Mouse (Mus musculus) kidney, adult 2 months (tissue): ENCODE results near the gene Ccdc113. TPM values are rescaled to one million over a fixed set of nuclear protein-coding genes. Genes with fewer than 3 reads are reported as not detected.
A peak's percentile ranks its signal among the peaks of the same experiment; 100 is the strongest.

Experiments
- DNase-seq: peaks from one replicate; pipeline ENCODE4 v3.0.0; 2021
- H3K27ac ChIP-seq: fragments of 200-500 bp; 2 replicates; pipeline ENCODE4 v1.5.1; 2012; ENCODE audit warnings: low read depth, low read length, control low read depth, inconsistent platforms; ENCODE audit not compliant: insufficient read depth
- H3K27me3 ChIP-seq: fragments of 200-500 bp; replicated peaks from 2 replicates; pipeline ENCODE4 v1.6.1; 2012; ENCODE audit warnings: mild to moderate bottlenecking, moderate library complexity, low read length, inconsistent platforms; ENCODE audit not compliant: control insufficient read depth, insufficient read depth
- H3K36me3 ChIP-seq: fragments of 200-500 bp; 2 replicates; pipeline ENCODE4 v1.6.1; 2012; ENCODE audit warnings: mild to moderate bottlenecking, moderate library complexity, low read length, inconsistent platforms; ENCODE audit not compliant: control insufficient read depth, insufficient read depth
- H3K4me1 ChIP-seq: fragments of 200-500 bp; 2 replicates; pipeline ENCODE4 v1.6.1; 2011; ENCODE audit warnings: low read length; ENCODE audit not compliant: control insufficient read depth, insufficient read depth
- H3K4me3 ChIP-seq: fragments of 200-500 bp; 2 replicates; pipeline ENCODE4 v1.5.1; 2011; ENCODE audit warnings: mild to moderate bottlenecking, low read depth, low read length, control low read depth; ENCODE audit not compliant: insufficient read depth
- CTCF ChIP-seq: fragments of 200-500 bp; conservative IDR thresholded peaks from 2 replicates; pipeline ENCODE4 v1.5.1; 2011; ENCODE audit warnings: low read depth, mild to moderate bottlenecking, control low read depth, low read length, moderate library complexity, mixed read lengths; ENCODE audit not compliant: insufficient read depth, insufficient read length
- POLR2A ChIP-seq: fragments of 200-500 bp; IDR thresholded peaks from one replicate; pipeline ENCODE4 v1.6.1; 2011; ENCODE audit warnings: low read depth, low read length, control low read depth
- WGBS: fragments of 180-500 bp; shearing (Covaris S2); methylation state at CpG from one replicate; pipeline ENCODE4 v1.1.7; 2018; 5-methylcytosine and 5-hydroxymethylcytosine counted together
- polyA plus RNA-seq: library from polyadenylated mRNA; depleted of rRNA; stranded (reverse); fragments of >200 nt; gene quantifications from 2 replicates; pipeline ENCODE4 v1.2.3, GENCODE M21; 2012

The Ccdc113 gene
- polyA plus RNA-seq, 1 experiment: 0.13 TPM

- Histone ChIP-seq H3K4me3 (no peak overlapping the region), H3K36me3 (no peaks in the 10 kb centered on the region), H3K27me3 (no peaks in the 10 kb centered on the region), H3K27ac (no peak overlapping the region), H3K4me1 (no peaks in the 10 kb centered on the region)
- DNase-seq: peak; percentile 9
- 73% methylated on average over 5 of the region's 5 CpGs for WGBS
- TF ChIP-seq CTCF (no peak), POLR2A (no peak)
Measured at GRCm38 (mm10) chr8:95539487-95539886, 5.6 kb downstream of the Ccdc113 start.

DNA sequence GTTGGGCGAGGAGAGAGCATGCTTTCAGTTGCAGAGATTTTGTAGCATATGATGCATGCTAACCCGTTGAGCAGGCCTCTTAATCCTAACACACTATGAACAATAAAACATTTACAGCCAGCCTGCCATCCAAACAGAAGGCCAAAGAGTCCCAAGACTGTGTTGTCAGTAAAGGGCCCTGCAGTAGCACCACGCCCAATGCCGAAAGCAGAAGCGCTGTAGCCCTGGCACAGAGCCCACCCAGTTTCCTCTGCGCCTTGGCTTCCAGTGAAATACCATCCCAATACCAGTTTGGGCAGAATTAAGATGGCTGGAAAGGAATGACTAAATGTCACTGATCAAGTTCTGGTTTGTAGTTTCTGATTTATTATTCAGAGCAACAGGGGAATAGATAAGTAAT, 8.3 kb downstream of the Ccdc113 start:
- no peak for DNase-seq
- Histone ChIP-seq H3K27me3 (no peaks in the 10 kb centered on the region), H3K27ac (no peak overlapping the region), H3K4me3 (no peak overlapping the region), H3K36me3 (no peaks in the 10 kb centered on the region), H3K4me1 (no peaks in the 10 kb centered on the region)
- WGBS: 78% methylated on average over 6 of the region's 6 CpGs
- TF ChIP-seq CTCF (no peak), POLR2A (no peak)

- Histone ChIP-seq H3K4me3 (no peak overlapping the region), H3K4me1 (no peaks in the 10 kb centered on the region), H3K27ac (no peak overlapping the region), H3K36me3 (no peaks in the 10 kb centered on the region), H3K27me3 (no peaks in the 10 kb centered on the region)
- no peak for TF ChIP-seq CTCF
- no peak for TF ChIP-seq POLR2A
- WGBS: 87% methylated on average over 3 of the region's 3 CpGs
- no peak for DNase-seq
Measured at GRCm38 (mm10) chr8:95543065-95543464, 9.2 kb downstream of the Ccdc113 start.

GRCm38 (mm10) chr8:95545815-95546214, 11.9 kb downstream of the Ccdc113 start:
- H3K27ac ChIP-seq: no peak overlapping the region
- 67% methylated on average over 17 of the region's 17 CpGs for WGBS
- H3K27me3 ChIP-seq: no peaks in the 10 kb centered on the region
- H3K4me3 ChIP-seq: no peak overlapping the region
- TF ChIP-seq POLR2A: no peak
- TF ChIP-seq CTCF: no peak
- H3K4me1 ChIP-seq: no peaks in the 10 kb centered on the region
- no peaks in the 10 kb centered on the region for H3K36me3 ChIP-seq
- peak; percentile 34 for DNase-seq

DNA sequence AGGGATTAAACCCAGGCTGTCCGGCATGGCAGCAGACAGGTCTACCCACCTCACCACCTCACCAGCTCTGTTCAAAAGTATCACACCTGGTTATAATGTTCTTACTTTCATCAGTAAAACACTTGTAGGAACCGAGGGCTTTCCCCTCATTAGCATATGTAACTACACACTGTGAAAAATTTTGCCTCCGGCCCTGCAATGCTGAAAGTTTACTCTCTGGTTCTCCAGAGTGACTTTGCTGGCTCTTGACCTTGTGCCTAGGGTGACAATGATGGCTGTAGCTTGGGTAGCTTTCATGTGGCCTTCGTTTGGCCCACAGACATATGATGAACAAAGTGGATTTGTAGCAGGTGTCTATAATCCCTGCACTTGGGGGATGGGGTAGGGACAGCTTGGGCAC, 13.1 kb downstream of the Ccdc113 start:
- 70% methylated on average over 4 of the region's 4 CpGs for WGBS
- peak; percentile 71 for DNase-seq
- no peak overlapping the region for H3K27ac ChIP-seq
- TF ChIP-seq POLR2A (no peak), CTCF (no peak)
- H3K36me3 ChIP-seq: no peaks in the 10 kb centered on the region
- no peaks in the 10 kb centered on the region for H3K27me3 ChIP-seq
- no peaks in the 10 kb centered on the region for H3K4me1 ChIP-seq
- H3K4me3 ChIP-seq: no peak overlapping the region

GRCm38 (mm10) chr8:95547931-95548330, 14.0 kb downstream of the Ccdc113 start:
- no peaks in the 10 kb centered on the region for H3K36me3 ChIP-seq
- DNase-seq: no peak
- TF ChIP-seq POLR2A (no peak), CTCF (no peak)
- H3K27ac ChIP-seq: no peak overlapping the region
- no peaks in the 10 kb centered on the region for H3K27me3 ChIP-seq
- H3K4me3 ChIP-seq: no peak overlapping the region
- no peaks in the 10 kb centered on the region for H3K4me1 ChIP-seq
- 65% methylated on average over 8 of the region's 8 CpGs for WGBS

- no peaks in the 10 kb centered on the region for H3K27me3 ChIP-seq
- 63% methylated on average over 16 of the region's 16 CpGs for WGBS
- no peak overlapping the region for H3K27ac ChIP-seq
- H3K4me3 ChIP-seq: no peak overlapping the region
- no peaks in the 10 kb centered on the region for H3K4me1 ChIP-seq
- TF ChIP-seq POLR2A: no peak
- TF ChIP-seq CTCF: no peak
- no peak for DNase-seq
- no peaks in the 10 kb centered on the region for H3K36me3 ChIP-seq
Measured at GRCm38 (mm10) chr8:95549871-95550829, 16.3 kb downstream of the Ccdc113 start.
